Mouse (Mus musculus) c-Kit-negative CD71-positive TER-119-positive erythroid progenitor cells, embryonic 14.5 days (primary cell): ENCODE measurements around the gene Ifrd1.

Experiments
- DNase-seq: peaks from one replicate; pipeline ENCODE4 v3.0.0-alpha.2; 2013; ENCODE audit warnings: low read depth, low spot score

Ifrd1 gene

DNA sequence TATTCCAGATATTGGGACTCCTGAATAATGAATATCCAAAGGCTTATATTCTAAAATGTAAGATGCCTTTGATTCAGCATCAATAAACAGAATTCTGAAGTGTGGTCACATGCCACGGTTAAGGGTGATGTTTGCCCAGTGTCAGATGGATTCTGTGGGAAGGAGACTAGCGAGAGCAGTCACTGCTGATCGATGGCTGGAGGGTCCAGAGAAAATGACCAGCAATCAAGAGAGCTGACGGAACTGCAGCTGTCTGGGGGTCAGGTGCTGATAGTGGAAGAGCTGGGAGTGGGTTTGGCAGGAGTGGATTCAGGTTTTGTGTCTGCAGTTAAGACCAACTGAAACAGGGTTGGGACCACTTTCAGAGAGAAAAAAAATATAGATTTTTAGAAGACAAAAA lies 5.1 kb downstream of the Ifrd1 start:
- no peak for DNase-seq

DNA sequence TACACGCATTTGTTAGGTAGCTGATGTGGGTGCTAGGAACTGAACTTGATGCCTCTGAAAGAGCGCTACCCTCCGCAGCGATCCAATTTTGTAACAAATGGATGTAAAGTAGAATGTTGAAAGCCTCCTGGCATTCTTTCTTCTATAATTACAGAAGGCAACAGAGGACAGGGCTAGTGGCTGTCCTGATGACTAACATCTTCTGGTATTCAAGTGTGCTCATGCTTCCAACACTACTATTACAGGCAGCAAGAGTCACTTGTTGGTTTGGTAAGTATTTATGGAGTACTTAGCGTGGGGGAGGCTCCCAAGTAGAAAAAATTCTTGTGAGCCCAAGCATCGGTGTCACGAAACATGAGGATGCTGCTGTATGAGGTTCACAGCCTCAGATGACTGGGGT lies 9.1 kb downstream of the Ifrd1 start:
- no peak for DNase-seq

DNA sequence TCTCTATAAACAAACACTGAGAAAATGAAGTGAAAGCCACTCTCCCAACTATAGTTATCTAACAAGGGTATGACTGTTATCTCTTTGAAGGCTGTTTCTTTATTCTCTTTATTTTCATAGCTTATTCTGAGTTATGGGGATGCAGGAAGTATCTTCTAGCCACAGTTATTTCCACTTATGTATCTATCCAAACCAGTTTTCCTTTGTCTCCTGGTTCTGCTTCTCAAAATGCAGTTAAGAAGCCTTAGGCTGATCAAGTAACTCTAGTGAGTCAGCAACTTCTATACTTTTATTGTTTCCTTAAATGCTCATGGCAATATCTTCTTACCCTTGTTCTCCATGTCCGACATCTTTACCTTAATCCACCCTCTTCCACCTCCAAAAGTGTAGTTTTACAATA lies 16.1 kb downstream of the Ifrd1 start:
- no peak for DNase-seq

DNA sequence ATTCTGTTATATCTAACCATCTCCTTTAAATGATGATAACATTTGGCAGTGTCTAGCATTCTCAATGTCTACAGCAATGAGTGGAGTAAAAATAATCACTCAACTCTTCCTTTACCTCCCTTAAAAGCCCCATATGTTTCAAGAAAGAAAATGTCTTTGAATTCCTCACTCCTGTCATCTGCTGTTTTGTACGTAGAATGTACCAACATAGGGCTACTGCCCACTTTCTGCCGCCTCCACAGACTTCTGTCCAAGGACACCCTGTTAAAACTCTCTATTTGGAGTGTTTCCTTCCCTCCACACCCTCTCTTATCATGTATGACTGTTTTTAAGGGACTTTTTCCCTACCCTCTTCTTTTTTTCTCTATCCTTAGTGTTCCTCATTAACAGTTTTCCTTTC lies 16.7 kb downstream of the Ifrd1 start:
- DNase-seq, result no peak

DNA sequence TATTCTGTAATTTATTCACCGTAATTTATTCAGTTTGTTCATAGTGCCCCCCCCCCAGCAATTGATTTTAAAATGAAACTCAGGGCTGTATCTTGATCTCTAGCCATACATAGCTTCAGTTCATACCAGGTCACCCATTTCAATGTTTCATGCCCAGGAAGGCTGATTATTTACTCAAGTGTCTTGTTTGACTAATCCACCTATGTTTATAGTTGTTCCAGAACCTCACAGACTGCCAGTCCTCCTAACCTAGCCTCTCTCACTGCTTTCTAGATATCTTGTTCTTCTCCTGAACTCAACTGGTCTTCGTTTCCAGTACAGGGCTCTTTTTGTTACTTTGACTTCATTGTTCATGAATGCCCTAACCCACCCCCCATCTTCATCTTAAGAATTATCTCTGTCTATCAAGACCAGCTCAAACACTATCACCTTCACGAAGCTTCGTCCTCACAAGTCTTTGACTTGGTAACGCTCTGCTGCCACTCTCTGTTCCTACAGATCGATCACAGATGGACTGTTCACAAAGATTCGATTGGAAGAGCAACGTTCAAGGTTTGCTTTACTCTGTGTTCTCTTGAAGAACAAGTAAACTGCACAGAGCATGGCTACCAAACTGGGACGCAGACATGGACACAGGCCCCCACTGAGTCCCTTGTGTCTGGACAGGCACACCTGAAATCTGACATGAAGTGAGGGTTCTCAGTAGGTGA lies 24.0 kb downstream of the Ifrd1 start:
- no peak for DNase-seq

DNA sequence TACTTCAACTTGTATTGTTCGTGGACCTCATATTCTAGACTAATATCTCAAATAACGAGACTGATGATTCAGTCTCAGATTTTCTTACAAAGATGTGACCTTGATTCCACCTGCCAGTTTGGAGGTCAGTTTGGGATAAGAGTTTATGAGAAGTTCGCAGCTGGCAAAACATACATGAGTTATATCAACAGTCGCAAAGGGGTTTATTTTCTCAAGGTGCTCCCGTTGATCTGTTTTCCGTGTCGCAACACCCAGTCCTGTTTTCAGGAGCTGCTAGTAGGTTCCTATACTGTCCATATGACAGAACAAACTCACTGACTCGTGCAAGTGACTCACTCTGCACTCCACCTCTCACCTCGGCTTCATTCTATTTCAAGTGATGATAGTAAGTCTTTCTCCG lies 24.6 kb downstream of the Ifrd1 start:
- DNase-seq, result no peak

DNA sequence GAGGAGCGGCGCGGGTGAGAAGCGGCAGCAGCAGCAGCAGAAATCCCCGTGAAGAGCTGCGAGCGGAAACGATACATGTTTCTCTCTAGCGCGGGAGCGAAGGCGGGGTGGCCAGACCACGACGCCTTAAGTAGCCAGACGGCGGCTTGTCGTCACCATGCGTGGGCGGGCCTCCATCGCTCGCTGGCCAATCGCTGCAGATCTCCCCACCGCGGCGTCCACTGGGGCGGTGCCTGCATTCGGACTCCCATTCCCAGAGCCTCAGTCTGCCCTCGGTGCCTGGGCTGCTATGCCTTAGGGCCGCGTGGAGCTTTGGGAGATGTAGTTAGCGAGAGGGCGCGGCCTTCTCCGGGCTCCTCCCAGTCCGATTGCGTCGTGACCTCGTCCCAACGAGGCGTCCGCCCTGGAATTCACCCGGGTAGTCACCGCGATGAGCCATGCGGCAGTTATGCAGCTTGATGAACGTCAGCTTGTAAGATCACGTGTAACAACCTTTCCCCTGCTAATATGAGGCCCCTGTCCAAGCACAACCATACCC lies 25.2 kb downstream of the Ifrd1 start:
- DNase-seq, result peak; percentile 96

DNA sequence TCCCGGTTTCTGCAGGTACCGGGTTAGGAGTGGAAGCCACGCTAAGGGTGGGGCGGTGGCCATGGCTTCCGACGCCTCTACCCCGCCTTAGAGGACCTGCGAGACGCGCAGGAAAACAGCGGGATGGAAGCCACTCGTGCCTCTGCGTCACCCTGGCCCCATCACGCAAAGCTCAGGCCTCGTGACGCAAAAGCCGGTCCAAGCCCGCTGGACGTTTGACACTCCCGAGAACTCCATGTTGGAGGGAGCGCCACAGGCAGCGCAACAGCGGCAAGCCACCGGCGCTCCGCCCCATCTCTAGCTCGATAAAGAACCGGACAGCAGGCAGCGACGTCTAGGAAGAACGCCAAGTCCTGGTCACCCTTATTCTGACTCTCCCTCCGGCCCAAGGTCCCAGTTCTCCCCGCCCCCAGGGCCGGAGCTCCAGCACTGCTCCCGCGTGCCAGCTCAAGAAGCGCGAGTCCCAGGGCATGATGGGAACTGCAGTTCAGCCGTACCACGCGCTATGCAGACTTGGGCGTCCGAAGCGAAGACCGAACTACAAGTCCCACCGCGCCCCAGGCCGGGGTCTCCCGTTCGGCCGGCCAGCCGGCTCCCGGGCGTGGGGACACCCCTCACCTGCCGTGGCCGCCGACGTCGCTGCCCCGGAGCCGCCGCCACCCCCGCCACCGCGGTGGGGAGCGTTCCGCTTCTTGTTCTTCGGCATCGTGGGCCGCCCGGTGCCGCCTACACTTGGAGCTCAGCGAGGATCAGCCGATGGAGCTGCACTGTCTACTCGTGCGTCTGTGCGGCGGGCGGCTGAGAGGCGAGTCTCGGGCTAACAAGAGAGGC lies 25.8 kb downstream of the Ifrd1 start:
- peak; percentile 82 for DNase-seq

DNA sequence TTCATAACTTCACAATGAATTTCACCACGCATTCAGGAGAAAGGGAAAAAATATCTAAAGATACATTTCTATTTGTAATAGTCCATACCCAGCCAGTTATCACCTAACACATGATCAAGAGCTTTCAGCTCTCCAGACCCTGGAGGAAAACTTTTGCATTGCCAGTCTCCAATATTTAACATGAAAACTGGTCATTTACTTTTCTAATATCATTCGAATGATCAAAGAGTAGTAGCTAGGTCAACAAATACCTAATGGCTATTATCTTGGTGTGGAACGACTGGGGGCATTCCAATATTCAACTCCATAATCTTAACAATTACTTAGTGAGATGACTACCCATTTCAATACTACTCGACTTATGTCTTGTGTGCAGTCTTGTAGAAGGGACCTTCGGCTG lies 26.7 kb downstream of the Ifrd1 start:
- DNase-seq, result no peak

DNA sequence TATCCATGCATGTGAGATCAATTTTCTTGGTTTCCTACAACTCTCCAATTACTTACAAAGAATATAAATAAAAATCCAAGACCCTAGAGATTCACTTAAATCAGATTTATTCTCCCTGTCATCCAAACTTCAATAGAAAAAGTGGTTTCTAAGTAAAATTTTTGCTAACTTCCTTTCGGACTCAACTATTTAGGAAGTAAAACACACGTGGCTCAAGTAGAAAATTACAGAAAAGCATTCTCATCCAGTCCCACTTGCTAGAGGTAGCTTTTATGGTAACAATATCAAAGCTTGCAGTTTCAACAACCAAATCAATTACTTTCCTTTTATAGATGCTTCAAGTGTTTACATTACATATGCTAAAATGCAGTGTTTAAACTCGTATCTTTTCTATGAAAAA lies 27.4 kb downstream of the Ifrd1 start:
- no peak for DNase-seq

DNA sequence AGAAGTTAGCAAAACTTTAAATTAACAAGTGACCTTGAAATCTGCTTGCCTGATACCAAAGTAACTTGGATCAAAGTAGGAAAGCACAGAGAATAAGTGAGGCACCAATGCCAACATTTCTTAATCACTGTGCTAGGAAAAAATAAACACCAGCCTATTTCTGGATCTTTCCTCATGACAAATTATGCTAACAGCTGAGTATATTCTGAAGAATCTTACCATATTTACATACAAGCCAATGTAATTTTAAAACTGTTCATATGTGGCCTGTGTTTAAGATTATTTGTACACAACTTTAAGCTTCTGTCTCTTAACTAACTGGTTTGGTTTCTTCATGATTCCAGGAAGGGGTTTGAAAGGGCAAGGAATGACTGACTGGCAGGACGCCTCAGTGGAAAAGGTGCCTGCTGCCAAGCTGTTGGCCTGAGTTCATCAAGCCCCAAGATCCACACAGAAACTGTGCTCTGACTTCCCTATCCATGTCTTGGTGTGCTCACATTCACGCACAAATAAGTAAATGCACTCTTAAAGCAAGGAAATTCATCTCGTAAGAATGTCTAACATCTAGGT lies 28.2 kb downstream of the Ifrd1 start:
- DNase-seq, result no peak

DNA sequence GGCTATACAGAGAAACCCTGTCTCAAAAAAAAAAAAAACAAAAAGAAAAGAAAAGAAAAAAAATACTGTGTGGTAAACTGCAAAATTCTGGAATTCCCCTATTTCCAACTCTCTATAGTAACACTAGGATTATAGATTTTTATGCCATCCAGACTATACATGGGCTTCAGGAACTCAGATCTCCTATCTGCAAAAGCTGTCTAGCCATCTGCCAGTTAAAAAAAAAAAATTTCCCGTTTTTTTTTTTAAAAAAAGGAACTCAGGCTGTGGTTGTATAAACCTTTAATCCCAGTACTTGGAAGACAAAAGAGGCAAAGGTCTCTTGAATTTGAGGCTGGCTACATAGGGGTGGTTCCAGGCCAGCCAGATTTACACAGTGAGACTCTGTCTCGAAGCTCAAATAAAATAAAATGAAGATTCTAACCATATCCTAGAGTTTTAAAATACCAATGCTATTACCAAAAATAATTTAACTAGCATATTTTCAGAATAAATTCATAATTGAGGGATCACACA lies 29.8 kb downstream of the Ifrd1 start:
- no peak for DNase-seq

DNA sequence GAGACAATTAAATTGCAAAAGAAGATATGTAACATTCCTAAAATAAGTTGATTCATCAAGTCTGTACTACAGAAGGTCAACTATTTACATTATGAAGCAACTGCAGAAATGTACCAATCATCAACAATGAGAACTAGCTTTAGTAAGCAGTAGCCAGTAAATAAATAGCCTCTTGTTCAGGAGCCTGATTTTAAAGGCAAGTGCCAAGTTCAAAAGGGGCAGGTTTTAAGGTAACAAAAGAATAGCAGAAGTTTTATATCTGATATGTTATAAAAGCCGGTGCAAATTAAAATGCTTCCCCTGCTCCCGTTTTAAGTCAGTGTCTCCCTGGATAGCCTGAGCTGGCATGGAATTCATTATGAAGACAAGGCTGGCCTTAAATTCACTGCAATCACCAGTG lies 30.5 kb downstream of the Ifrd1 start:
- no peak for DNase-seq

DNA sequence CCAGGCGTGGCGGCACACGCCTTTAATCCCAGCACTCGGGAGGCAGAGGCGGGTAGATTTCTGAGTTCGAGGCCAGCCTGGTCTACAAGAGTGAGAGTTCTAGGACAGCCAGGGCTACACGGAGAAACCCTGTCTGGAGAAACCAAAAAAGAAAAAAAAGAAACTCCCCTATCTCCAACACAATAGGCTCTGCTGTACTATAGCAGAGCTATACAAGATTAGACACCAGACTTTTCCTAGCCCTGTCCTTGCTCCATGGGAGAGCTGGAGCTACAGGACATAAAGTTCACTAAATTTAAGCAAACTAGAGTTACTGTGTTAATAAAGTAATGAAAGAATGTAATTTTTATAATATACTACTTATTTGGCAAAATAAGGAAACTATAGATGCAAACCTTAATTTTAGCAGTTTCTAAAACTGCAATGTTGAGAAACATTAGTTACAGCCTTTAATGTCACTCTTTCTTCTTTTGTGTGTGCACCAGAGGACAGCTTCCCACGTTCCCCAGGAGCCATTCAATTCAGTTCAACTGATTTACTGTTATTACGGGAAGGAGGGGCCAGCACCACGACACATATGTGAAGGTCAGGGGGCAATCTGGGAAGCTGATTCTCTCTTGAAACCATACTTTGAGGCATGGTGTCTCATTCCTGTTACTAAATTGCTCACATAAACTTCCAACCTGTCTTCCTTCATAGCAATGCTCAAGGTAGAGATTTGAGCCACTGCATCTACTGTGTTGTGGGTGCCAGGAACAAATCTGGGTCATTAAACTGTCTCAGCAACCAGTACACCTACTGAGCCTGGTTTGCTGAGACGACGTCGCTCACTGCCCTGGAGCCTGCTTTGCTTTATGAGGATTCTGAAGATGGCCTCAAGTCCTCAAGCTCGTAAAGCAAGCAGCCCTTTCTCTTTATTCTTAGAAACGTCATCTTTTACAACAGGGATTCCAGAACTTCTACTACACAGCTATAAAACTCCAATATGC lies 33.1 kb downstream of the Ifrd1 start:
- DNase-seq, result no peak

DNA sequence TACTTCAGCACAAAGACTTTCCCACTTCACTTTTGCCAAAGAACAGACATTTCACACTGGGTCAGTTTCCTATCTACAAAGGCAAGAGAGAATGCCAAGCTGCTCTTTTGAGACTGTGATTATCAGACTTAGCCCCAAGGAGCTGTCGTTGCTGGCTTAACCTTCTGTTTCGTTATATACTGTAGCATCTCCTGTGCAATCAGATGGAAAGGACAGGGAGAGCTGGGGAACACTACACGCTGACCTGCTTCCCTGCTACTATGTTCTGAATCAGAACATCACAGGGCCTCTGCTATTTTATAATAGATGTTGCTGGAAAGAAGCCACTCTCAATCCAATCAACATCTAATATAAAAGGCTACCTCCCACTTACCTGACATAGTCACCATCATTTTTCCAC lies 39.3 kb downstream of the Ifrd1 start:
- no peak for DNase-seq

DNA sequence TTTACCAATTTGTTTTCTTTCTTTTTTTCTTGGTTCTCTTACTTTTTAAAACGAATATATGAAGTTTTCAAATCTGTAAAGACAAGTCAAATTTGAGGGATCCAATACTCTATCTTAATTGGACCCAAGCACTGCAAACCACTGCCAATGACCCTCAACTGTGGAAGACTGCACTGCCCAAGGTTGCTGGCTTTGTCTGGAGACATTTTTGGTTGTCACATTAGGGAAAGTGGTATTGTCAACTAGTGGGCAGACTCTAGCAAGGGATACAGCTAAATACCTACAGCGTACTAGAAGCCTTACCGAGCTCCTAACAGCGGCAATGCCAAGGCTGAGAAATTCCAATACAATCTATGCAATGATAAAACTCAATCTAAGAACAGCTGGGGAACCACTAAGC lies 40.4 kb downstream of the Ifrd1 start:
- no peak for DNase-seq

DNA sequence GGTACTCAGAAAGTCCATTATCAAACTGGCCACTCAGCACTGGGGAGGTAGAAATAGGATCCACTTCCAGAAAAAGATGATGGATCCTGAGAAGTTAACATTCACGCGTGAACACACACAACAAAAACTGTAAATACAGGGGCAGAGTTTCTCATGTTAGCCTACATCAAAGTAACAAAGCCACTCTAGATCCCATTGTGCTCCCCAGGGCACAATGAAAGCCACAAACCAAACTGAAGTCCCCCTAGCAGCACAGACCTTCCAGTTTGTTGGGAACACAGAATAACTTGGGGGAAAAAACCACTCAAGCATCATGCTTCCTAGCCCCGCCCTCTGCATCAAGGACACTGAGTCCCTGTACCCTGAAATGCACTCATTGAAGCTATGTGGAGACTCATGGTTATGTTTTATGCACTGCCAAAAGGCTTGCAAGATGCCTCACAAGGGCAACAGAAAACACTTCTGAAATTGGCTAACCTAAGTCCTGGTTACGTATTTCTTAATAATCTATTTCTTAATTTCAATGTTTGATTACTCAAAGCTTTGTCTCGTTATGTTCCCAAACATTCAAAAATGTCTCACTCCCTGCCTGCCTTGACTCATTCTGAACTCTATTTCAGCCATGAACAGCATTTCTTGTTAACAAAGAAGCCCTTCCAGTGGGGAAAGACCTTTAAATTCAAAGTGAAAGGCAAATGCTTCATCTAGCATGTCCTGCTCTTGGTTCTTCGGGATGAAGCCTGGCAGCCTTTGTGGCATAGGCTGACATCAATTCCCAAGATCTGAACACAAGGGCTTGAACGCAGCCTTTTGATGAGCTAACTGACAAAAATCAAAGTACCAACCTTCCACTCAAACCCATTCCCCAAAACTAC lies 45.9 kb downstream of the Ifrd1 start:
- DNase-seq, result no peak

DNA sequence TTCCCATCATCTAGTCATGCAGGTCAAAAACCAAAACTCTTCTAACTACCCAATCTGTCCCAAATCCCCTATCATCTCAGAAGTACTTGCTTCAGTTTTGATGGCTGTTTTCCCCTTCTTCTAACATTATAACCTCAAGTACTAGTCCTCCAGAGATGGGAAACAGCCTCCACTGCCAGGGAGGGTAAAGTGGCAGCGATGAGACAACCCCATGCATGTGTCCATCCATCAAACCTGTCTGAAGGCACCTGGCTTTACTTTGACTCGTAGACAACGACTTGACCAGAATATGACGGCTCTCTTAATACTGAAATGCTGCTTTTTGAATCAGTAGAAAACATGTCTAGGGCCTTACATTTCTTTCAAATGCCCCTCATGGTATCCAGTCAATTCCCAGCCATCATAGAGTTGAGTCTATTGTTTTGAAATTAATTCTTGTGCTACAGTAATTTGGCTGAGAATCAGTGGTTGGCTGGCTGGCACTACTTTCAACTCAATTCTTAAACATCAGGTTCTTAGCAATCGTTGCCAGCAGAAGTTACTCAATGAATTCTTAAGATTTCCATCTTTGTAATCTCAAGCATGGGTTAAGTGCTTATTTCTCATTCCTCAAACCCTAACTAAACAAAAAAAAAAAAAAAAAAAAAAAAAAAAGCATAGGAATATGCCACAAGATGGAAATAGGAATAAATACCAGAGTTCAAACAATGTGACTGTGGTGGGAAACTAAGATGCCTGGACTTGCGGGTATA lies 47.6 kb downstream of the Ifrd1 start:
- DNase-seq, result no peak

DNA sequence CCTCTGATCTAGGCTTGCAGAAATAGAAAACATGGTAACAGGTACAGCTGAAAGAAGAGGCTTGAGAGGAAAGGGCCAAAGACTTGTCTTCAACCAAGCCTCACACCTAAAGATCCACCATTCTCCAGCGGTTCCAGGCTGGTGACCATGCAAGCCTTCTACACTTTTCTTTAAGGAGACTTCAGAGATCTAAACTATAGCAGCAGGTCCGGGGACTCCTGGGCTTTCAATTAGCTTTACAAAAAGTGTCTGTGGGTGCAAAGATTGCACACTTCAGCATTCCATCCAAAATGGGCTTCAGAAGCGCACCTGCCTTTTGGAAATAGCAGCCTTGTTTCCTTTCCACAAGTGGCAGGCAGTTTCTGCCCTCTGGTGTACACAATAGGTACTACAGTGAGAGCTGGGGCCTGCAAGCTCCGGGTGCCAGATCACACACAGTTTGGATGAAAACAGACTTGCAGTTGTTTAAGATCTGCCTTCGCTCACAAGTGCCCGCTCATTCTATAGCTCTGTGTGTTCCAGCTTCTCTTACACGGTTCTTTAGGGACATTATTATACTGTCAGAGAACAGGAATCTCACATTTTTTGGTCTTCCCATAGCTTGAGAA lies 48.4 kb downstream of the Ifrd1 start:
- no peak for DNase-seq
